Mouse (Mus musculus): Measurements from ENCODE around the gene Srek1. TPM values are rescaled to one million over a fixed set of nuclear protein-coding genes. Genes with fewer than 3 reads are reported as not detected.

The Srek1 gene
- total and polyA plus RNA-seq, 2 experiments from 2014 or later, result 22.1 to 46.0 TPM

DNA sequence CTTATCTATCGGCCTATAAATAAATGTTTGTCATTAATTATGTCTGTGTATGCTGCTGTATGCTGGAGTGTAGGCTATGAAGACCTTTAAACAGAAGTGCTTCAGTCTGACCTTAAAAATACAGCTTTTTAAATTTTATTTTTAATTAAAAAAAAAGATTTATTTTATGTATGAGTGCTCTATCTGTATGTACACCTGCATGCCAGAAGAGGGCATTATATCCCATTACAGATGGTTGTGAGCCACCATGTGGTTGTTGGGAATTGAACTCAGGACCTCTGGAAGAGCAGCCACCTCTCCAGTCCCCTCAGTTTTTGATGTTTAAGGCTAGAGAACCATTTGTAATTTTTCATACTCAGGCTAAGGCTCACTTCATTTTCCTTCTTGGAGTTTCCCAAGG lies 26.6 kb upstream of the Srek1 start:
- 98% methylated on average over 1 of the region's 1 CpGs for WGBS
- DNase-seq (ENCODE audit: low spot score) (no peak), ATAC-seq (no peak)
- H3K4me2 ChIP-seq (ENCODE audit: low read depth, low read length), result no peak overlapping the region
- H3K9ac ChIP-seq (replicated peaks; ENCODE audit: low read length), result no peak overlapping the region
- no peaks in the 10 kb centered on the region for H3K36me3 ChIP-seq (ENCODE audit: insufficient read depth, low read length)
- no peak for TF ChIP-seq CTCF (IDR thresholded peaks at IDR 0.05; ENCODE audit: low read depth)
- no peak overlapping the region for H3K4me3 ChIP-seq (ENCODE audit: low read length)
- no peaks in the 10 kb centered on the region for H3K4me1 ChIP-seq (ENCODE audit: insufficient read depth, low read length)
- no peaks in the 10 kb centered on the region for H3K9me3 ChIP-seq (ENCODE audit: low read length)
- H3K27me3 ChIP-seq (ENCODE audit: insufficient read depth, low read length), result no peaks in the 10 kb centered on the region
- no peak overlapping the region for H3K27ac ChIP-seq

DNA sequence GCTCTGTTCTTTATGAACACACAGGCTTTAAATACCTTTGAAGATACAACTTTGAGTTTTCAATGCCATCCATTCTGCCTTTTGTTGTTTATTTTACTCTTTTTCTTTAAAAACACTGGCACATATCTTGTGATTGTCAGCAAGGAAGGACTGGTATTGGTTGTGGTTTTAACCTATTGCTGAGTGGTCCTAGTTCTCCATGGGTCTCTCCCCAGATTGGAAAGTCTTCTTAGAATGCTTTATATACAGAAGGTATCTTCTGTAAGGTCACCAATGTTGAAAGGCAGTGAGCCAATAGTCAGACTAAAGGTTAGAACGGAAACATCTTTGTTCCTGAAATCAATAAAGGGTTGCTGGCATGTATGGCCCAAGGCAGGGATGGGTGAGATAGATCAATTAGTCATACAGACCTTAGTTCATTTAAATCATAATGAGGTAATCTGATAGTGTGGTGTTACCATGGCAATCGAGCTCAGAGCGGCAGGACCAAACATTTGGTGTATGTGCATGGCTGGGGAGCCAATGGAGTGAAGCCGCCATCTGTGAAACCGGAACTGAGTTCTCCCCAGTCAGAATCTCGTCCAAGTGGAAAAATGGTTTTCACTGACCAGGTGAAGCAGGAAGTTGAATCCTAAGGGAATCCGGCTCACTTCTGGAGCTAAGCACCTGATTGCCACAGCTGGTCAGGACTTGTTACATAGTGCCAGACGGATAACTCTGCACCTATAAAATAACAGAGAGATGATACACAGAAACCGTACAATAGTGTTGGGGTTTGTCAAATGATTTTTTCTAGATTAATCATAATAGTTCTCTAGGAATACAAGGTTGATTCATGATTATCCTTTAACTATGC lies 20.5 kb upstream of the Srek1 start:
- no peaks in the 10 kb centered on the region for H3K9me3 ChIP-seq (ENCODE audit: low read length)
- DNase-seq (ENCODE audit: low spot score) (peak; percentile 55), ATAC-seq (peak; percentile 85)
- no peaks in the 10 kb centered on the region for H3K27me3 ChIP-seq (ENCODE audit: insufficient read depth, low read length)
- H3K4me3 ChIP-seq (ENCODE audit: low read length), result no peak overlapping the region
- TF ChIP-seq CTCF (IDR thresholded peaks at IDR 0.05; ENCODE audit: low read depth), result no peak
- no peaks in the 10 kb centered on the region for H3K4me1 ChIP-seq (ENCODE audit: insufficient read depth, low read length)
- no peaks in the 10 kb centered on the region for H3K36me3 ChIP-seq (ENCODE audit: insufficient read depth, low read length)
- 38% methylated on average over 9 of the region's 9 CpGs for WGBS
- H3K27ac ChIP-seq, result no peak overlapping the region
- H3K4me2 ChIP-seq (ENCODE audit: low read depth, low read length), result no peak overlapping the region
- H3K9ac ChIP-seq (replicated peaks; ENCODE audit: low read length), result no peak overlapping the region

- no peak overlapping the region for H3K9ac ChIP-seq (replicated peaks; ENCODE audit: low read length)
- H3K36me3 ChIP-seq (ENCODE audit: insufficient read depth, low read length), result no peaks in the 10 kb centered on the region
- no peak overlapping the region for H3K4me3 ChIP-seq (ENCODE audit: low read length)
- DNase-seq (ENCODE audit: low spot score), result peak; percentile 56
- no peaks in the 10 kb centered on the region for H3K9me3 ChIP-seq (ENCODE audit: low read length)
- H3K4me2 ChIP-seq (ENCODE audit: low read depth, low read length), result no peak overlapping the region
- no peaks in the 10 kb centered on the region for H3K27me3 ChIP-seq (ENCODE audit: insufficient read depth, low read length)
- 32% methylated on average over 11 of the region's 11 CpGs for WGBS
- no peak overlapping the region for H3K27ac ChIP-seq
- TF ChIP-seq CTCF (IDR thresholded peaks at IDR 0.05; ENCODE audit: low read depth), result peak; percentile 60
- H3K4me1 ChIP-seq (ENCODE audit: insufficient read depth, low read length), result no peaks in the 10 kb centered on the region
- peak; percentile 65 for ATAC-seq
Observed at GRCm38 (mm10) chr13:103779922-103780585, 5.6 kb upstream of the Srek1 start.

- H3K27me3 ChIP-seq (ENCODE audit: insufficient read depth, low read length), result no peaks in the 10 kb centered on the region
- H3K27ac ChIP-seq, result no peak overlapping the region
- H3K4me2 ChIP-seq (ENCODE audit: low read depth, low read length), result no peak overlapping the region
- no peak for ATAC-seq
- H3K36me3 ChIP-seq (ENCODE audit: insufficient read depth, low read length), result no peaks in the 10 kb centered on the region
- no peaks in the 10 kb centered on the region for H3K9me3 ChIP-seq (ENCODE audit: low read length)
- DNase-seq (ENCODE audit: low spot score), result no peak
- H3K4me3 ChIP-seq (ENCODE audit: low read length), result no peak overlapping the region
- no peak for TF ChIP-seq CTCF (IDR thresholded peaks at IDR 0.05; ENCODE audit: low read depth)
- H3K9ac ChIP-seq (replicated peaks; ENCODE audit: low read length), result no peak overlapping the region
- 0 out of 2 replicates have a peak, but pooled peaks cover 5% of the 10 kb centered on the region for H3K4me1 ChIP-seq (ENCODE audit: insufficient read depth, low read length)
- 77% methylated on average over 8 of the region's 8 CpGs for WGBS
Observed at GRCm38 (mm10) chr13:103777126-103777525, 2.7 kb upstream of the Srek1 start.

GRCm38 (mm10) chr13:103773407-103774118 lies 845 bp downstream of the Srek1 start:
- no peaks in the 10 kb centered on the region for H3K27me3 ChIP-seq (ENCODE audit: insufficient read depth, low read length)
- TF ChIP-seq CTCF (IDR thresholded peaks at IDR 0.05; ENCODE audit: low read depth), result no peak
- H3K36me3 ChIP-seq (ENCODE audit: insufficient read depth, low read length), result no peaks in the 10 kb centered on the region
- no peaks in the 10 kb centered on the region for H3K9me3 ChIP-seq (ENCODE audit: low read length)
- WGBS, result 1% methylated on average over 36 of the region's 36 CpGs
- peak overlapping the region; percentile 95 for H3K27ac ChIP-seq
- ATAC-seq, result peak; percentile 71
- H3K4me1 ChIP-seq (ENCODE audit: insufficient read depth, low read length), result peaks cover 5% of the 10 kb centered on the region; the same call in 1 of the 2 replicates
- H3K9ac ChIP-seq (replicated peaks; ENCODE audit: low read length), result peak overlapping the region; percentile 72
- H3K4me3 ChIP-seq (ENCODE audit: low read length), result peak overlapping the region; percentile 73
- H3K4me2 ChIP-seq (ENCODE audit: low read depth, low read length), result peak overlapping the region; percentile 71
- DNase-seq (ENCODE audit: low spot score), result no peak

DNA sequence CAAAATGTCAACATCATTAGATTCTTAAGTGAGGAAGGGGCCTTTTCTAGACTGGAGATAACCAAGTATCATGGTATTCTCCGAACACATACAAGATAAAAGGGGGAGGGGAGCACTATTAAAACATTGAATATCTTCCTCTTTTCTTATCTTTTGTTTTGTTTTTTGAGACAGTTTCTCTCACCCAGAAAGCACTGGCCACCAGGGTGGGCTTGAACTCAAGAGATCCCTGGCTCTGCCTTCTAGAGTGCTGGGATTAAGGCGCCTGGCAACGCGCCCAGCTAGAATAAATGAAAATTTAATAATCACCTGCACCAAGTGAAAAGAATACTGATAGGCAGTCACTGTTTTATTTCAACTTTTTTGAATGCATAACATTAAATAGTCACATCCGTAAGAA lies 1.5 kb downstream of the Srek1 start:
- DNase-seq (ENCODE audit: low spot score) (peak; percentile 27), ATAC-seq (no peak)
- no peaks in the 10 kb centered on the region for H3K9me3 ChIP-seq (ENCODE audit: low read length)
- peak overlapping the region; percentile 72 for H3K9ac ChIP-seq (replicated peaks; ENCODE audit: low read length)
- H3K4me1 ChIP-seq (ENCODE audit: insufficient read depth, low read length), result peaks cover 5% of the 10 kb centered on the region; the same call in 1 of the 2 replicates
- whole genome bisulfite sequencing, result 18% methylated on average over 5 of the region's 5 CpGs
- TF ChIP-seq CTCF (IDR thresholded peaks at IDR 0.05; ENCODE audit: low read depth), result peak; percentile 17; the same call in 1 of the 2 replicates
- no peak overlapping the region; the same call in 1 of the 2 replicates for H3K27ac ChIP-seq
- no peaks in the 10 kb centered on the region for H3K27me3 ChIP-seq (ENCODE audit: insufficient read depth, low read length)
- peak overlapping the region; percentile 73 for H3K4me3 ChIP-seq (ENCODE audit: low read length)
- H3K4me2 ChIP-seq (ENCODE audit: low read depth, low read length), result peak overlapping the region; percentile 71
- no peaks in the 10 kb centered on the region for H3K36me3 ChIP-seq (ENCODE audit: insufficient read depth, low read length)
